Mouse (Mus musculus) monocyte, adult 5-6 weeks (primary cell): ENCODE data around the gene Prkg1. TPM values are rescaled to one million over a fixed set of nuclear protein-coding genes. Genes with fewer than 3 reads are reported as not detected.

Source experiments
- total RNA-seq: library from RNA; stranded (forward); fragments of 200-1000, 200-491, 200-594 nt; gene quantifications from 3 replicates; pipeline ENCODE4 v1.2.3, GENCODE M21; 2017

The Prkg1 gene
- total RNA-seq, 1 experiment from 2014 or later = 0.57 TPM

Other genes starting within 250 kb of the Prkg1 start
- not detected in 3 replicates for gene A1cf, start 103.7 kb upstream of the Prkg1 start, total RNA-seq